Mouse (Mus musculus): Measurements from ENCODE around the gene Trim52.

DNA sequence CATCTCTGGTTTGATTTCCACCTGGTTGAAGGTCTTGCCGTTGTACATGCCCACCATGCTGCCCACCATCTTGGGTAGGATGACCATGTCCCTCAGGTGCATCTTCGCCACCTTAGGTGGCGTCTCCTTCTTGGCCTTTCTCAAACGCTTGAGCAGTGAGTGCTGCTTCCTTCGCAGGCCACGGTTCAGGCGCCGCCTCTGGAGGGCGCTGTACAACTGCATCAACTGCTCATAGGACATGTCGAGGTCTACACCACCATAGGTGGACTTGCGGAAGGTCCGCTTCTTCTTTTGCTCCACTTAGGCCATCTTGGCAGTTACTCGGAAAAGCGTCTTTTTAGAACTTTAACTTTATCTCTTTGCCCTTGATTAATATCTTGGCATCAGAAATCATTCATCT, 5.1 kb upstream of the Trim52 start:
- no peak for TF ChIP-seq POLR2A (IDR thresholded peaks at IDR 0.05; ENCODE audit: borderline replicate concordance, extremely low read depth, low read depth, low read length)
- no peak for TF ChIP-seq CTCF (IDR thresholded peaks at IDR 0.05; ENCODE audit: insufficient read depth, low read length)

Data from lung, adult 2 months (tissue).